8 mouse cellular contexts compared by ENCODE assay signal in the genomic region with DNA sequence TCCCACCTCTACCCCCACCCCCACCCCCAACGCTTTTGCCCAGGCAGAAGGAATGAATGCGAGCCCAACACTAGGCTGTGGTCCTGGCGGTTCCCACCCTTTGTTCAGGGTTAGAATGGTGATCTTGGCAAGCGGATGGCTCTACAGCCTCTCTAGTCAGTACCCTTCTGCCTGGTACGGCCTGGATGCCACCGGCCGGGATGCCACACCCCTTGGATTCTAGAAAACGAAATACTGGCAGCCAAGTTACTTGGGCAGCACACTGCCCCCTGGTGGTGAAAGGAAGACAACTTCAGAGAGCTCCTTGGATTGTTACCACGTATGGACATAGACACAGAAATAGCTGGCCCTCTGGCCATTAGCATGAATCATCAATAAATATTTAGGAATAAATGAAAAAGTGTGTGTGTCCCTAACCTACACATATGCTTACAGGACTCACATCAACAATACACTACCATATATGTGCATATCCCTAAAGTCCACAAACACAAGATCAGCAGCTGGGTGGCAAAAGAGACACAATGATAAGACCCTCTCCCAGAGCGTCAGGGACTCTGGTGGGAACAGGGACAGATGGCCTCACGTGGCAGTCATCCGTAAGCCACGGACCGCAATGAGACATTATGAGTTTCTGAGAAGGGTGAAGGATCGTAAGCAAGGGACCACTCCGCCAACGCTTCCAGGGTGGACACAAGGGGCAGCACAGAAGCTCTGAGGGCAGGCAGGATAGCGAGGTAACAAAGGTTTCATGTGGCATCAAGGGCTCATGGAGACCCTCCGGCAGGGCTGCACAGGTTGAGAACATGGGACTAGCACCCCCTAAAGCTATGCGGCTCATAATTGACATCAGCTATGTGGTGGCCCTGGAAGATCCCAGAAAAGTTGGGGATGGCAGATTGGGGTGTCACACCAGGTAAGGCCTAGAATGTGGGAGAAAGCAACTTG. TPM values are rescaled to one million over a fixed set of nuclear protein-coding genes. Genes with fewer than 3 reads are reported as not detected.
DNase-seq lines count a peak whose midpoint lies in the region; ATAC-seq and TF ChIP-seq lines count a peak whose summit lies in the region.

No protein-coding gene starts in this region.

- H3K9me3 ChIP-seq in embryonic facial prominence, embryonic 10.5 days: no peaks in the 10 kb centered on the region
- H3K9me3 ChIP-seq in limb, embryonic 13.5 days: no peaks in the 10 kb centered on the region
- H3K9me3 ChIP-seq in midbrain, embryonic 13.5 days: no peaks in the 10 kb centered on the region

- peak; percentile 92 for DNase-seq in 416B (ENCODE audit: low read depth)
- peak; percentile 91 for DNase-seq in adrenal gland, postnatal 14 days
- DNase-seq in embryonic facial prominence, embryonic 10.5 days (ENCODE audit: low spot score): peak; percentile 79
- DNase-seq in heart, adult 18-20 months: peak; percentile 86 to 88
- peak; percentile 79 for DNase-seq in kidney, adult 11 months
- DNase-seq in spleen, adult 2 months (ENCODE audit: low read depth in 1 of 2, low spot score in 2 of 2): peak in 1 of 2 experiments; percentile 48

- 43% methylated on average over 20 of the region's 20 CpGs for WGBS in embryonic facial prominence, embryonic 10.5 days
- WGBS in limb, embryonic 13.5 days: 43% methylated on average over 20 of the region's 20 CpGs
- WGBS in midbrain, embryonic 13.5 days: 39% methylated on average over 20 of the region's 20 CpGs
- WGBS in spleen, adult 2 months: 40% methylated on average over 20 of the region's 20 CpGs

- peak overlapping the region; percentile 57 for H3K4me2 ChIP-seq in limb, embryonic 13.5 days (replicated peaks)
- peak overlapping the region; percentile 27 for H3K4me2 ChIP-seq in midbrain, embryonic 13.5 days (replicated peaks)

- H3K4me3 ChIP-seq in embryonic facial prominence, embryonic 10.5 days: peak overlapping the region; percentile 27; the same call in 1 of the 2 replicates
- H3K4me3 ChIP-seq in limb, embryonic 13.5 days: peak overlapping the region; percentile 21; the same call in 1 of the 2 replicates
- no peak overlapping the region for H3K4me3 ChIP-seq in midbrain, embryonic 13.5 days (replicated peaks)
- H3K4me3 ChIP-seq in spleen, adult 2 months (ENCODE audit: extremely low read depth, insufficient read depth, insufficient read length): no peak overlapping the region

- no peak overlapping the region; the same call in 1 of the 2 replicates for H3K27ac ChIP-seq in embryonic facial prominence, embryonic 10.5 days (replicated peaks)
- no peak overlapping the region for H3K27ac ChIP-seq in limb, embryonic 13.5 days
- no peak overlapping the region for H3K27ac ChIP-seq in midbrain, embryonic 13.5 days
- H3K27ac ChIP-seq in spleen, adult 2 months (ENCODE audit: insufficient read depth, low read length): no peak overlapping the region

- TF ChIP-seq CTCF in spleen, adult 2 months (IDR thresholded peaks at IDR 0.05; ENCODE audit: extremely low read depth, insufficient read depth, insufficient read length, insufficient replicate concordance): peak; percentile 58; the same call in 1 of the 2 replicates

- H3K27me3 ChIP-seq in embryonic facial prominence, embryonic 10.5 days (replicated peaks; ENCODE audit: low read depth, poor library complexity, severe bottlenecking): peaks cover 9% of the 10 kb centered on the region
- peaks cover 3% of the 10 kb centered on the region; the same call in 1 of the 2 replicates for H3K27me3 ChIP-seq in limb, embryonic 13.5 days
- no peaks in the 10 kb centered on the region for H3K27me3 ChIP-seq in midbrain, embryonic 13.5 days
- no peaks in the 10 kb centered on the region for H3K27me3 ChIP-seq in spleen, adult 2 months (ENCODE audit: control insufficient read depth, insufficient read depth, low read length)

- peaks cover 38% of the 10 kb centered on the region for H3K36me3 ChIP-seq in embryonic facial prominence, embryonic 10.5 days (replicated peaks)
- H3K36me3 ChIP-seq in limb, embryonic 13.5 days: peaks cover 29% of the 10 kb centered on the region
- peaks cover 29% of the 10 kb centered on the region for H3K36me3 ChIP-seq in midbrain, embryonic 13.5 days
- no peaks in the 10 kb centered on the region for H3K36me3 ChIP-seq in spleen, adult 2 months (ENCODE audit: control insufficient read depth, insufficient read depth, low read length)

- no peak overlapping the region for H3K9ac ChIP-seq in limb, embryonic 13.5 days
- H3K9ac ChIP-seq in midbrain, embryonic 13.5 days (replicated peaks): no peak overlapping the region

- no peak for TF ChIP-seq POLR2A in spleen, adult 2 months (IDR thresholded peaks at IDR 0.05; ENCODE audit: low read depth, low read length)

- no peak for ATAC-seq in limb, embryonic 13.5 days (ENCODE audit: low FRiP score, low read depth)
- ATAC-seq in midbrain, embryonic 13.5 days: 0 out of 2 replicates have a peak, but pooled peaks have one; percentile 57

- H3K4me1 ChIP-seq in embryonic facial prominence, embryonic 10.5 days: peaks cover 66% of the 10 kb centered on the region
- peaks cover 43% of the 10 kb centered on the region for H3K4me1 ChIP-seq in limb, embryonic 13.5 days
- peaks cover 18% of the 10 kb centered on the region; the same call in 1 of the 2 replicates for H3K4me1 ChIP-seq in midbrain, embryonic 13.5 days (replicated peaks)
- H3K4me1 ChIP-seq in spleen, adult 2 months (ENCODE audit: control insufficient read depth, insufficient read depth, insufficient read length): no peaks in the 10 kb centered on the region; the same call in 1 of the 2 replicates

RNA-seq across cellular contexts. Expression of a gene that starts 14.5 kb away (rescaled TPM):
- not detected in 2 replicates for total RNA-seq in adrenal gland, postnatal 14 days (2021)
- 0.27 and 0.65 TPM in 2 replicates for polyA plus RNA-seq in embryonic facial prominence, embryonic 10.5 days (2016; fragmentation: Nextera tagmentation; extraction: Ambion mirVana)
- total RNA-seq in heart, adult 18-20 months (2021): not detected
- polyA plus RNA-seq in limb, embryonic 13.5 days (2015; fragmentation: Nextera tagmentation; extraction: Ambion mirVana): 0.41 and 0.56 TPM in 2 replicates
- polyA plus RNA-seq in midbrain, embryonic 13.5 days (2015; fragmentation: Nextera tagmentation; extraction: Ambion mirVana): 1.3 and 1.8 TPM in 2 replicates
- 0.04 and 0.09 TPM in 2 replicates for polyA plus RNA-seq in spleen, adult 2 months (2012; rRNA removed)

RNA-seq across cellular contexts. Expression of a gene that starts 16.3 kb away (rescaled TPM):
- total RNA-seq in adrenal gland, postnatal 14 days (2021): 51.7 and 58.1 TPM in 2 replicates
- polyA plus RNA-seq in embryonic facial prominence, embryonic 10.5 days (2016; fragmentation: Nextera tagmentation; extraction: Ambion mirVana): 7.7 and 9.8 TPM in 2 replicates
- total RNA-seq in heart, adult 18-20 months (2021): 1 to 10 TPM; 7.8 to 8.9 TPM
- polyA plus RNA-seq in limb, embryonic 13.5 days (2015; fragmentation: Nextera tagmentation; extraction: Ambion mirVana): 26.0 and 26.5 TPM in 2 replicates
- polyA plus RNA-seq in midbrain, embryonic 13.5 days (2015; fragmentation: Nextera tagmentation; extraction: Ambion mirVana): 58.1 and 61.2 TPM in 2 replicates
- 23.9 and 25.9 TPM in 2 replicates for polyA plus RNA-seq in spleen, adult 2 months (2012; rRNA removed)

RNA-seq across cellular contexts. Expression of a gene that starts 16.8 kb away (rescaled TPM):
- total RNA-seq in adrenal gland, postnatal 14 days (2021): 70.4 and 77.4 TPM in 2 replicates
- 69.8 and 75.0 TPM in 2 replicates for polyA plus RNA-seq in embryonic facial prominence, embryonic 10.5 days (2016; fragmentation: Nextera tagmentation; extraction: Ambion mirVana)
- total RNA-seq in heart, adult 18-20 months (2021): 10 to 100 TPM; 55.3 to 58.9 TPM
- 68.8 and 68.9 TPM in 2 replicates for polyA plus RNA-seq in limb, embryonic 13.5 days (2015; fragmentation: Nextera tagmentation; extraction: Ambion mirVana)
- polyA plus RNA-seq in midbrain, embryonic 13.5 days (2015; fragmentation: Nextera tagmentation; extraction: Ambion mirVana): 24.6 and 30.9 TPM in 2 replicates
- polyA plus RNA-seq in spleen, adult 2 months (2012; rRNA removed): 23.3 and 25.9 TPM in 2 replicates

RNA-seq across cellular contexts. Expression of a gene that starts 24.8 kb away (rescaled TPM):
- 45.6 and 50.0 TPM in 2 replicates for total RNA-seq in adrenal gland, postnatal 14 days (2021)
- 70.6 and 74.8 TPM in 2 replicates for polyA plus RNA-seq in embryonic facial prominence, embryonic 10.5 days (2016; fragmentation: Nextera tagmentation; extraction: Ambion mirVana)
- 10 to 100 TPM; 54.3 to 58.2 TPM for total RNA-seq in heart, adult 18-20 months (2021)
- polyA plus RNA-seq in limb, embryonic 13.5 days (2015; fragmentation: Nextera tagmentation; extraction: Ambion mirVana): 69.2 and 76.3 TPM in 2 replicates
- 91.3 and 91.5 TPM in 2 replicates for polyA plus RNA-seq in midbrain, embryonic 13.5 days (2015; fragmentation: Nextera tagmentation; extraction: Ambion mirVana)
- polyA plus RNA-seq in spleen, adult 2 months (2012; rRNA removed): 53.1 and 85.2 TPM in 2 replicates

RNA-seq across cellular contexts. Expression of a gene that starts 25.6 kb away (rescaled TPM):
- total RNA-seq in adrenal gland, postnatal 14 days (2021): 27.5 and 30.7 TPM in 2 replicates
- 40.9 and 41.8 TPM in 2 replicates for polyA plus RNA-seq in embryonic facial prominence, embryonic 10.5 days (2016; fragmentation: Nextera tagmentation; extraction: Ambion mirVana)
- 10 to 100 TPM; 32.5 to 32.8 TPM for total RNA-seq in heart, adult 18-20 months (2021)
- 22.7 and 24.1 TPM in 2 replicates for polyA plus RNA-seq in limb, embryonic 13.5 days (2015; fragmentation: Nextera tagmentation; extraction: Ambion mirVana)
- 19.2 and 20.0 TPM in 2 replicates for polyA plus RNA-seq in midbrain, embryonic 13.5 days (2015; fragmentation: Nextera tagmentation; extraction: Ambion mirVana)
- 6.1 and 6.4 TPM in 2 replicates for polyA plus RNA-seq in spleen, adult 2 months (2012; rRNA removed)

Comparison
In these comparisons a context has a peak if more than half of its experiments do, and no peak if none do; other contexts are left out.
1. H3K4me3 ChIP-seq: peak in embryonic facial prominence, embryonic 10.5 days (single experiment) and limb, embryonic 13.5 days (single experiment); none in midbrain, embryonic 13.5 days (single experiment) and spleen, adult 2 months (single experiment).